Mouse (Mus musculus) CH12.LX (cell line): ENCODE results near the gene Timm22. TPM values are rescaled to one million over a fixed set of nuclear protein-coding genes. Genes with fewer than 3 reads are reported as not detected.

Source experiments
- DNase-seq: peaks from one replicate; pipeline ENCODE4 v3.0.0-alpha.2; 2013; ENCODE audit errors: extremely low read depth
- H3K27ac ChIP-seq: 2 replicates; pipeline ENCODE4 v1.5.1; 2012; ENCODE audit warnings: low read depth, mild to moderate bottlenecking, control low read depth, moderate library complexity; ENCODE audit not compliant: insufficient read depth
- H3K27me3 ChIP-seq: replicated peaks from 2 replicates; pipeline ENCODE3; 2012; ENCODE audit warnings: inconsistent platforms
- H3K36me3 ChIP-seq, 2 experiments: replicated peaks in 1 of 2; 2 replicates each; pipeline versions ENCODE3 to v1.6.1; 2012; ENCODE audit warnings: inconsistent platforms in 1 of 2, low read length in 1 of 2, mild to moderate bottlenecking in 1 of 2, mixed read lengths in 1 of 2, moderate library complexity in 1 of 2; ENCODE audit not compliant: control insufficient read depth in 1 of 2, insufficient read depth in 1 of 2
- H3K4me1 ChIP-seq, 2 experiments: 2 replicates each; pipeline ENCODE4 v1.6.1; 2012; ENCODE audit warnings: inconsistent platforms in 1 of 2, moderate library complexity in 1 of 2; ENCODE audit not compliant: insufficient read depth in 2 of 2, control insufficient read depth in 1 of 2
- H3K4me2 ChIP-seq: 2 replicates; pipeline ENCODE4 v1.6.1; 2012; ENCODE audit warnings: low read depth, mild to moderate bottlenecking, control low read depth; ENCODE audit not compliant: poor library complexity, insufficient read depth, severe bottlenecking
- H3K4me3 ChIP-seq, 3 experiments: fragments of 150-350 bp in 1 of 3; sonication (generic) in 1 of 3; replicated peaks in 1 of 3; 2 replicates each; pipeline versions ENCODE3 to v1.5.1; 2011 to 2012; ENCODE audit warnings: low read depth in 2 of 3, low read length in 2 of 3, mild to moderate bottlenecking in 2 of 3, moderate library complexity in 2 of 3, control low read depth in 1 of 3, improper control_type of control experiment in 1 of 3, inconsistent platforms in 1 of 3, mixed read lengths in 1 of 3; ENCODE audit not compliant: poor library complexity in 1 of 3
- H3K79me2 ChIP-seq: replicated peaks from 2 replicates; pipeline ENCODE4 v1.6.1; 2012; ENCODE audit warnings: mild to moderate bottlenecking, moderate library complexity; ENCODE audit not compliant: control insufficient read depth, poor library complexity, insufficient read depth, severe bottlenecking; ENCODE audit errors: extremely low read depth
- H3K9ac ChIP-seq: 2 replicates; pipeline ENCODE4 v1.6.1; 2012; ENCODE audit warnings: low read depth, mild to moderate bottlenecking, control low read depth, moderate library complexity; ENCODE audit not compliant: insufficient read depth
- H3K9me3 ChIP-seq: replicated peaks from 2 replicates; pipeline ENCODE3; 2012; ENCODE audit warnings: low read length, inconsistent platforms, mixed read lengths
- BHLHE40 ChIP-seq: IDR thresholded peaks from 2 replicates; pipeline ENCODE4 v1.6.1; 2011; ENCODE audit warnings: mild to moderate bottlenecking, low read depth, low read length, improper control_type of control experiment
- EP300 ChIP-seq: IDR thresholded peaks from 2 replicates; pipeline ENCODE4 v1.6.1; 2011; ENCODE audit warnings: low read length, improper control_type of control experiment
- ETS1 ChIP-seq: conservative IDR thresholded peaks from 2 replicates; pipeline ENCODE4 v1.6.1; 2012; ENCODE audit warnings: low read depth, mild to moderate bottlenecking, inconsistent platforms, low read length, improper control_type of control experiment, moderate library complexity
- GABPA ChIP-seq: IDR thresholded peaks from 2 replicates; pipeline ENCODE4 v1.6.1; 2012; ENCODE audit warnings: low read depth, low read length, improper control_type of control experiment, inconsistent platforms; ENCODE audit not compliant: insufficient replicate concordance
- IRF4 ChIP-seq: IDR thresholded peaks from 2 replicates; pipeline ENCODE4 v1.6.1; 2014; ENCODE audit warnings: low read depth, mild to moderate bottlenecking, inconsistent platforms, low read length, improper control_type of control experiment
- MAX ChIP-seq: IDR thresholded peaks from 2 replicates; pipeline ENCODE4 v1.6.1; 2011; ENCODE audit warnings: low read length, improper control_type of control experiment
- MEF2A ChIP-seq: IDR thresholded peaks from 2 replicates; pipeline ENCODE4 v1.6.1; 2014; ENCODE audit warnings: low read depth, mild to moderate bottlenecking, inconsistent platforms, low read length, improper control_type of control experiment, borderline replicate concordance
- MXI1 ChIP-seq: IDR thresholded peaks from 2 replicates; pipeline ENCODE4 v1.6.1; 2011; ENCODE audit warnings: mild to moderate bottlenecking, low read depth, low read length, improper control_type of control experiment
- RCOR1 ChIP-seq: conservative IDR thresholded peaks from 2 replicates; pipeline ENCODE4 v1.6.1; 2012; ENCODE audit warnings: low read depth, mild to moderate bottlenecking, inconsistent platforms, low read length, improper control_type of control experiment
- SIN3A ChIP-seq: IDR thresholded peaks from 2 replicates; pipeline ENCODE4 v1.6.1; 2012; ENCODE audit warnings: low read length, improper control_type of control experiment, inconsistent platforms
- TBP ChIP-seq: conservative IDR thresholded peaks from 2 replicates; pipeline ENCODE4 v1.6.1; 2011; ENCODE audit warnings: low read depth, low read length, improper control_type of control experiment
- TCF12 ChIP-seq: IDR thresholded peaks from 2 replicates; pipeline ENCODE4 v1.6.1; 2014; ENCODE audit warnings: low read depth, mild to moderate bottlenecking, inconsistent platforms, low read length, improper control_type of control experiment
- UBTF ChIP-seq: IDR thresholded peaks from 2 replicates; pipeline ENCODE4 v1.6.1; 2012; ENCODE audit warnings: low read depth, mild to moderate bottlenecking, inconsistent platforms, low read length, improper control_type of control experiment, moderate library complexity
- USF2 ChIP-seq: conservative IDR thresholded peaks from 2 replicates; pipeline ENCODE4 v1.6.1; 2011; ENCODE audit warnings: low read depth, low read length, improper control_type of control experiment
- ZMIZ1 ChIP-seq: IDR thresholded peaks from 2 replicates; pipeline ENCODE4 v1.6.1; 2012; ENCODE audit warnings: low read depth, mild to moderate bottlenecking, inconsistent platforms, low read length, improper control_type of control experiment
- dilution Hi-C: fragments of 300-500 bp; cut with MboI; formaldehyde crosslinking; loops from 2 replicates; pipeline ENCODE4 v1.14.3; 2020; ENCODE audit warnings: low sequenced_read_pairs; ENCODE audit not compliant: extremely low pct_unique_long_range_greater_than_20kb, extremely low pct_ligation_motif_present
- in situ Hi-C: fragments of 300-500 bp; cut with MboI; formaldehyde crosslinking; loops from 3 replicates; pipeline ENCODE4 v1.14.3; 2019; ENCODE audit warnings: low sequenced_read_pairs, low pct_ligation_motif_present, low pct_unique_long_range_greater_than_20kb, mixed read lengths
- polyA plus RNA-seq: library from polyadenylated mRNA; unstranded; fragments of >175 nt; gene quantifications from 2 replicates; pipeline ENCODE4 v1.2.1, GENCODE M21; 2012; ENCODE audit warnings: low read depth; ENCODE audit not compliant: insufficient read length
- total RNA-seq, 2 experiments: library from RNA; depleted of rRNA; stranded (reverse); fragments of 300-350 nt in 1 of 2; fragments of >200 nt in 1 of 2; gene quantifications; 2 replicates each; pipeline ENCODE4 v1.2.3; 2012 to 2014

Timm22 gene
- total and polyA plus RNA-seq, 3 experiments: 44.6 to 81.4 (median 53.8) TPM

GRCm38 (mm10) chr11:76461696-76462095, 54.9 kb downstream of the Timm22 start:
- TF ChIP-seq RCOR1 (no peak), TBP (peak; percentile 65), EP300 (peak; percentile 31; the same call in 1 of the 2 replicates), UBTF (peak; percentile 14; the same call in 1 of the 2 replicates), ZMIZ1 (no peak), ETS1 (0 out of 2 replicates have a peak, but pooled peaks have one; percentile 20), BHLHE40 (0 out of 2 replicates have a peak, but pooled peaks have one; percentile 19), TCF12 (no peak)
- H3K4me2 ChIP-seq: no peak overlapping the region

DNA sequence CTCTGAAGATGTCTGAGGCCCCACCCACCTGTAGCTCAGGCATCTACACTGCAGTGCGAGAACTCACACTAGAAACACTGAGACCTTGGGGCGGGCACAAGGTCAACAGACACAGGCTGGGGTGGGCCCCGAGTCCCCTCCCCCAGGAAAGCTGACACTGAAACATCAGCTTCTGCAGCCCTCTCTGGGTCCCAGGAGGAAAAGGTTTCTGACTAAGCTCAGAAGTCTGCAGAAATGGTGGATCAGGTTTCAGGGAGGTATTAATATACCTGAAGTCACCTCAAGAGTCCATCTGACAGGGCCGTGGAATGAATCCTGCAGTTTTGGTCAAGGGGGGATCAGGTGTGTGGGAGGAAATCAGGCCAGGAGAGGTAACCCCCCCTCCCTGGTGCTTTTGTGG, 59.1 kb downstream of the Timm22 start:
- peak; percentile 93 for DNase-seq
- dilution Hi-C loops: no loop called here
- peaks cover 64 to 83% of the 10 kb centered on the region in 2 experiments for H3K36me3 ChIP-seq
- TF ChIP-seq MXI1 (peak; percentile 31; the same call in 1 of the 2 replicates), MEF2A (peak; percentile 79; the same call in 1 of the 2 replicates), GABPA (no peak), IRF4 (peak; percentile 83), EP300 (peak; percentile 50; the same call in 1 of the 2 replicates), BHLHE40 (peak; percentile 59), SIN3A (peak; percentile 58; the same call in 1 of the 2 replicates), ETS1 (peak; percentile 83), TCF12 (peak; percentile 28; the same call in 1 of the 2 replicates), USF2 (no peak), MAX (no peak)
- TF ChIP-seq, all 38 proteins: peak for 8
- in situ Hi-C loops: no loop called here
- Histone ChIP-seq H3K9ac (no peak overlapping the region), H3K79me2 (no peaks in the 10 kb centered on the region), H3K4me3 (no peak overlapping the region), H3K27ac (no peak overlapping the region), H3K9me3 (no peaks in the 10 kb centered on the region), H3K4me1 (peaks cover 31 to 85% of the 10 kb centered on the region in 2 experiments), H3K27me3 (no peaks in the 10 kb centered on the region), H3K4me2 (peak overlapping the region; percentile 12; the same call in 1 of the 2 replicates)

More at GRCm38 (mm10) chr11:76461696-76462095, 54.9 kb downstream of the Timm22 start:
- dilution Hi-C loops (no loop called here), in situ Hi-C loops (no loop called here)
- peak; percentile 27 for DNase-seq
- Histone ChIP-seq H3K4me1 (peaks cover 56 to 91% of the 10 kb centered on the region in 2 experiments), H3K79me2 (no peaks in the 10 kb centered on the region), H3K9ac (no peak overlapping the region), H3K27me3 (no peaks in the 10 kb centered on the region), H3K9me3 (no peaks in the 10 kb centered on the region), H3K36me3 (peaks cover 33 to 58% of the 10 kb centered on the region in 2 experiments), H3K4me3 (no peak overlapping the region), H3K27ac (peak overlapping the region; percentile 11; the same call in 1 of the 2 replicates)

Other genes with a start within 250 kb of the Timm22 start
- gene Vps53, start 227.3 kb upstream of the Timm22 start, total RNA-seq (2012; rRNA removed): 56.1 and 63.4 TPM in 2 replicates
- 55.1 and 62.2 TPM in 2 replicates for gene Vps53, start 227.3 kb upstream of the Timm22 start, total RNA-seq (2014; rRNA removed)
- 68.8 and 70.7 TPM in 2 replicates for gene Vps53, start 227.3 kb upstream of the Timm22 start, polyA plus RNA-seq
- 10.2 and 12.3 TPM in 2 replicates for gene Fam57a, start 227.3 kb upstream of the Timm22 start, total RNA-seq (2012; rRNA removed)
- 5.8 and 7.0 TPM in 2 replicates for gene Fam57a, start 227.3 kb upstream of the Timm22 start, total RNA-seq (2014; rRNA removed)
- 3.4 and 3.9 TPM in 2 replicates for gene Fam57a, start 227.3 kb upstream of the Timm22 start, polyA plus RNA-seq
- 0.97 and 1.6 TPM in 2 replicates for gene Dbil5, start 189.3 kb upstream of the Timm22 start, total RNA-seq (2012; rRNA removed)
- 1.3 and 1.4 TPM in 2 replicates for gene Dbil5, start 189.3 kb upstream of the Timm22 start, total RNA-seq (2014; rRNA removed)
- gene Dbil5, start 189.3 kb upstream of the Timm22 start, polyA plus RNA-seq: 1.5 TPM in 1 of 2 replicates, not detected in the other
- 41.3 and 57.2 TPM in 2 replicates for gene Gemin4, start 189.3 kb upstream of the Timm22 start, total RNA-seq (2012; rRNA removed)
- gene Gemin4, start 189.3 kb upstream of the Timm22 start, total RNA-seq (2014; rRNA removed): 44.4 and 51.6 TPM in 2 replicates
- 34.2 and 46.5 TPM in 2 replicates for gene Gemin4, start 189.3 kb upstream of the Timm22 start, polyA plus RNA-seq
- gene Mrm3, start 163.2 kb upstream of the Timm22 start, total RNA-seq (2012; rRNA removed): 40.2 and 52.0 TPM in 2 replicates
- 35.1 and 40.6 TPM in 2 replicates for gene Mrm3, start 163.2 kb upstream of the Timm22 start, total RNA-seq (2014; rRNA removed)
- gene Mrm3, start 163.2 kb upstream of the Timm22 start, polyA plus RNA-seq: 41.2 and 41.6 TPM in 2 replicates
- gene Glod4, start 163.2 kb upstream of the Timm22 start, total RNA-seq (2012; rRNA removed): 189 and 190 TPM in 2 replicates
- gene Glod4, start 163.2 kb upstream of the Timm22 start, total RNA-seq (2014; rRNA removed): 161 and 186 TPM in 2 replicates
- gene Glod4, start 163.2 kb upstream of the Timm22 start, polyA plus RNA-seq: 121 and 158 TPM in 2 replicates
- 16.5 and 19.2 TPM in 2 replicates for gene Nxn, start 7.8 kb upstream of the Timm22 start, total RNA-seq (2012; rRNA removed)
- 12.9 and 15.3 TPM in 2 replicates for gene Nxn, start 7.8 kb upstream of the Timm22 start, total RNA-seq (2014; rRNA removed)
- 24.8 and 25.0 TPM in 2 replicates for gene Nxn, start 7.8 kb upstream of the Timm22 start, polyA plus RNA-seq
- gene Abr, start 215.4 kb downstream of the Timm22 start, total RNA-seq (2012; rRNA removed): 37.4 and 38.5 TPM in 2 replicates
- 21.0 and 21.4 TPM in 2 replicates for gene Abr, start 215.4 kb downstream of the Timm22 start, total RNA-seq (2014; rRNA removed)
- gene Abr, start 215.4 kb downstream of the Timm22 start, polyA plus RNA-seq: 41.4 and 49.5 TPM in 2 replicates